Mouse (Mus musculus): ENCODE data around the gene Eif4g3.

Gene Eif4g3

DNA sequence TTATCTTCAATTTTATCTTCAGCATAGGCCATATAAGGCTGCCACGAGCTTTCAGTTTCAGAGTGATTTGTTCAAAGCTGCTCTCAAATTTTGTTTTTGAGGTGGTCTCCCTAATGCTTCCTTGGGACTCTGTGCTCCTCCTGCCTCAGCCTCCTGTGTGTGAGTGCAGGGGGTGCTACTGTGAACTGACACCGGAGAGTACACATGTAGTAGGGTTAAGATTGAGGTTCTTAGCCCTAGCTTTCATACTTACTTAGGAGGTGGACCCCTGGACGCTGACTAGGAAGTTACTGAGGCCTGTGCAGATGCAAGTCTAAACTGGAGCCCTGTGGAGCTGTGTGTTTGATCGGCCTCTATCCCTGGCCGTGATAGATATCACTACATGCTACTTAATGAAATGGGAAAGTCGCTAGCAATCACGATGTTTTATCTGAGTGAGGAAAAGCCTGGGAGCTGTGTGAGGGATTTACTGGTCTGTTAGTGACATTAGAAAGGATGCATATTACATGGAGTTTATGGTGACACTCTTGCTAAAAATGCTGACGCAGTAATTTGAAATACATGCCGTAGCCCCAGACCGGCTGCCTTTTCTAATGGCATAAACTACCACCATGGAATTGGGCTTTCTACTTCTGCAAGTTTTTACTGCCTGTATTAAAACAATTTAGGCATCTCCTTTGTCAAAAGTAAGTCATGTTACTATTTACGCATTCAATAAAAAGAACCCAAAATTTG, 225.3 kb downstream of the Eif4g3 start:
- no peak for DNase-seq (ENCODE audit: low spot score in 2 of 2)

DNA sequence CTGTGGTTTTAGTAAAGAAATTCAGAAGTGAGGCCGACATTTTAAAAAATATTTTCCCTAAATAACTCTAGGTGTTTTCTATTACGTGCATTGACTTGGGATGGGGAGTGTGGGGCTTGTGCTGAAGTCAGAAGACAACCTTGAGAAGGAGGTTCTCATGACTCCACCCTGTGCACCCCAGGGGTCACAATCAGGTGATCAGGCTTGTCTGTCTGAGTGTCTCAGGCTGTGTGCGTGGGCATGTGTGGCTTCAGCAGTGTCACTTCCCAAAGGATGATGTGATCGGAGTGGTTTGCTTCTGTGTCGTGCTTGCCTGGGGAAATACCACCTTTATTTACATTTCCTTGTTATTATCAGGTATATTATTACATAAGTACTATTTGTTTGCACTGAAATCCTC, 226.5 kb downstream of the Eif4g3 start:
- DNase-seq (ENCODE audit: low spot score in 2 of 2): no peak

DNA sequence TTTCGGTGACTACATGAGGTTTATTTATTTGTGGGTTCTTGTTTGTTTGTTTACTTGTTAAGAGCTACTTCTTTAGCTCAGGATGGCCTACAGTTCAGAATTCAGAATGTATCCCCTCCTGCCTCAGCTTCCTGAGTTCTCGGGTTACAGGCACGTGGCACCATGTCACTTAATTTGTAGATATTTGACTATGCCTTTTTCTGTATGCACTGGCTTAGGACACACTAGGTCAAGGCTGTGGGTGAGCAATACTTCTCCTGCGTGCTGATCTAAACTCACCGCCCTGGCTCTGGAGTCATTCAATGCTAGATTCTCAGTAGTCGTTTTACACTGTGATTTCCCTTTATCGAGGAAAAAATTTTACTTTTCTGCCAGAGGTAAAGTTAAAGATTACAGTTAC, 227.9 kb downstream of the Eif4g3 start:
- DNase-seq (ENCODE audit: low spot score in 2 of 2): no peak

DNA sequence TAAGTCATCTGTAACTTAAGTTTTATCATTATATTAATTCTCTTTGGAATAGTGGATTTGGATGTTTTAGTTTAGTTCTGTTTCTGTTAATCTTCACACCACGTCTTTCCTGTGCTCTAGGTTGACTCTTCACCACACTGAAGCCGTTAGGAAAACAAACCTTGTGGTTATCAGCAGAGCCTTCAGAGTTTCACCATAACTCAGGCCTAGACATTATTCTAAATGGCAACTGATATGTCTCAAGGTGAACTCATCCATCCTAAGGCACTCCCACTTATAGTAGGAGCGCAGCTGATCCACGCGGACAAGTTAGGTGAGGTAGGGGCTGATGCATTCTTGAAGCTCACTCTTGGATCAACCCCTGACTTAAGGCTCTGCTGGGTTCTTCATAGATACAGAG, 228.6 kb downstream of the Eif4g3 start:
- no peak for DNase-seq (ENCODE audit: low spot score in 2 of 2)

DNA sequence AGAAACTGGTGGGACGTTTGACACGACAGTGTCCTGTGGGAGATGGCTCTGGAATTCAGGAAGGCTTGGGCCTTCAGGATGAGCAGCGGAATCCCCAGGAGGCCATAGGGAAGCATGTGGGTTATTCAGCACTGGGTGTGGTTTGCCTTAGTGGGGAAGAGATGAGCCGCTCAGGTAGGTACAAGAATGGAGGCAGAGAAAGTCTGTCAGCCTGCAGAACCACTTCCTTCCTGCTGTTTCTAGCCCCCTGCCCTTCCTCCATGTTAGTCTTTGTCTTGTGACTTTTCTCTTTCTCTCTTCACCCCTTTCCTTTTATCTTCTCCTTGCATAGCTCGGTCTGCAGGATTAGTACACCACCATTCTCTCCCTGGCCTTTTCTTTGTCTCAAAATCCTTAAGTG, 229.6 kb downstream of the Eif4g3 start:
- no peak for DNase-seq (ENCODE audit: low spot score in 2 of 2)

DNA sequence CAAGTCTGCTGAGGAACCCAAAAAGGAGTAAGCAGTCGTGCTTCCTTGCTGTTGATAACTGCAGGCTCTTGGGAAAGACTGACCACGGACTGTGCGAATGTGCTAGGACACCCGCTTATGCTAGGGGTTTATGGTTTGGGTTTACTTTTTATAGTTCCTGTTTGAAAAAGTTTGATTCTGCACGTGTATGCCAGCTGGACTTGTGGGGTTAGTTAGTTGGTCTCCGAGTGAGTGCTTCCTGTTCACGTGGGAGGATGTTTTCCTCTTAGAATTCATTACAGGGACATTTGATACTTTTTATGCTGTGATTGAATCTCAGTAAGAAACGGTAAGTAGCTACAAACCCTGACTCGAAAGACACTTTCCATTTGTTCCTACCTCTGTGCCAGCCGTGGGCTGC, 230.8 kb downstream of the Eif4g3 start:
- no peak for DNase-seq (ENCODE audit: low spot score in 2 of 2)

DNA sequence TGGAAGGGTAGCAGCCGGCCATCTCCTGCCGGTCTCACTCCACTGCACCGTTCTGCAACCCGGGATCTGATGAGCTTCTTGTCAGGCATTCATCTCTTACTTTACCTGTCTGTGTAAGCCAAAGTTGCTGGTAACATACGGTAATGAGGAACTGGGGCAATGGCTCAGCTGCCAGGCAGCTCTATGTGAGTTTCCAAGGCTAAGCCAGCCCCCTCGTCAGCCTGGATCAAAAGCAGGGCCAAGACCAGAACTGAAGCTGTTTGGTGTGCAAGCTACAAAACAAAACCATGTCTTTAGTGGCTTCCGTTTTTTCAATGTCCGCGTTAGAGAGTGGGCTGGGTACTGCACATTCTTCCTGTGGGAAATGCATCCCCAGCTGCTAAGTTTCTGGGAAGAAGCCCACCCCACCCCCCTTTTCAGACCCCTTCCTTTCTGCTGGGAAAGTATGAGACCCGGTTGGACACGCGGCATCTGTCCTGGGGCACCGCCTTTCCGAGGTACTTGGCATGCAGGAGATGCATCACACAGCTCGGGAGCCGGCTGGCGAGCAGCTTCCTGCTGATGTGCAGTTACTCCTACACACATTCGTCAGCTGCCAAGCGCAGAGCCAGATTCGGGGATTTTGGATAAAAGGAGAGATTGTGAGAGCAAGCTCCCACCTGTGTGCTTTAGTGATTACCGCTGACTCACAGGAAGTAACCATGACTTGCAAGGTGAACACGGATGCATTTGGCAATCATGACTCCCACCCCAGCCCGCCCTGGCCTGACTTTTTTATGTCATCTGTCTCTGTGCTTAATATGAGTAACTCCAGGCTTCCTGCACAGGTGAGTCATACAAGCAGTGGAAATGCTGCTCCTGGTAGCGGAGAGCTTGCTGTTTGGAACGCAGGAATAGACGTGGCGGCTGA, 254.2 kb downstream of the Eif4g3 start:
- peak; percentile 83 to 91 for DNase-seq (ENCODE audit: low spot score in 2 of 2)

DNA sequence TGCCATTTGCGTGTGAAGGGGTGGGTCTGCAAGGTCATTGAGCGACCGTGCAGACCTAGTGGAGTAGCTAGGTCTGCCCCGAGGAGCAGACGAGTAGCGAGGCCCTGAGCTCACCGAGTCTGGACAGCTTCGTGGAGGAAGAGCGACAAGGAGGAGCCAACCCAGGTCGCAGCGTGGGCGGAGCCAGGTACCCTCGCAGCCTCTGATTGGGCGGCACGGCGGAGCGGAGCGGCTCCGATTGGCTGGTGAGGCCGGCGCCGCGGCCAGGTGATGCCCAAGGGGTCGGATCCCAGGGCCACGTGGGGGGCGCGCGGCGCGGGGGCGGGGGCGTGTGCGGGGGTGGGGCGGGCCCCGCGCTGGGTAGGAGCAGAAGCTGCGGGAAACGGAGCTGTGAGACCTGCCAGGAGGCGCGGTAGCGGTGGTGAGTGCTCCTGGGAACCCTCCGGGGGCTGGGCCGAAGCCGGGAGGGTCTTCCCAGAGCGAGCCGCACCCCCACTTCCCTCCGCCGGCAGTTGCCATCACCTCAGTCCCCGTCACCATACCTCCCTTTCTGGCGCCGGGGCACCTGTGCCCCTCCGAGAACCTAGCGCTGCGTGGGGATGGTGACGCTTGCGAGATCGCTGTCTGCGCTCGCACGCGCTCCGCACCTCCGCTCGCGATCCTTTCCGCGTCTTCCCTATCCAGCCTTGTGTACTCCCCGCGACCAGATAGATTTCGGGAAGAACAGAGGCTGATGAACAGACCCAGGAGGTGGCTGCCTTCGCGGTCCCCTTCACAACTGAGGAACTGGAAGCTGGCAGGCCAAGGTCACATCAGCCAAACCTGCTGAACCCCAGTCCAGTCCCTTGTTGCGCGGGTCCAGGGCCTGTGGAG, 257.5 kb downstream of the Eif4g3 start, which contains the start of the genes Sh2d5 and Kif17:
TSS of gene Sh2d5 (plus strand) at position 316 of the 873 bp plus-strand sequence.
TSS of gene Kif17 (plus strand) at position 348 of the 873 bp plus-strand sequence.
- DNase-seq (ENCODE audit: low spot score in 2 of 2): peak; percentile 94 to 95

DNA sequence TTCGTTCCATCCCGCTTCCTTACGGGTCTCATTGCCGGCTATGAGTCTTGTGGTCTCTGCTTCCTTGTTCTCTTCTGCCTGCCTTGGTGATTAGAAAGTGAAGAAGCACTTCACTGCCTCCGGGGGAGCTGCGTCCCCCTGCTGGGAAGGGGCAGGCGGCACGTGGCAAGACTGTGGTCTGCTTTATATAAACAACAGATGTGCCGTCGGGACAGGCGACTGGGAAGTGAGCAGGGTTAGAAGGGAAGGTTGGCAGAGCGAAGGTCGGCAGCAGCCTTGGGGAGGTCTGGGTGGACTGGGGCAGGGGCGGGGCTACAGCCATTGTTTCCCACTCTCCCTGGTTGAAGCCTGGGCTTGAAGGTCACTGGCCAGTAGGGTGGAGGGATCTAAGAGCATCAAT, 259.0 kb downstream of the Eif4g3 start:
- peak in 1 of 2 experiments; percentile 50 for DNase-seq (ENCODE audit: low spot score in 2 of 2)

DNA sequence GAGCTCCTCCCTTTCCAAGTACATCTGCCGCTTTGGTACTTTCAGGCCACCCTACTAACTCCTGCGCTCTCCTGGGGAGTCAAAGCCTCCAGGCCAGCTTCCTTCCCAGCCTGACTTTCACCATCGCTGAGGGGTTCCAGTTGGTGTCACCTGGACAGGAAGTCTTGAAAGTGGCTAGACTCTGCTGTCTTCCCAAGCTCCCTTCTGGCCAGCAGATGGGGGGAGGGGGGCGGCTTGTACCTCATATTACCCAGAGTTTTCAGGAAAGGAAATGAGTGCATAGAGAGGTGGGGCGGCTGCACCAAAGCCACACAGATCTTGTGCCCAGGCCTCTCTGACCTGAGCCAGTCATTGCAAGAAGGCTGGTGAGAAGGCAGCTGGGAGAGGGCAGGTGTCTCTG, 259.4 kb downstream of the Eif4g3 start:
- no peak for DNase-seq (ENCODE audit: low spot score in 2 of 2)

DNA sequence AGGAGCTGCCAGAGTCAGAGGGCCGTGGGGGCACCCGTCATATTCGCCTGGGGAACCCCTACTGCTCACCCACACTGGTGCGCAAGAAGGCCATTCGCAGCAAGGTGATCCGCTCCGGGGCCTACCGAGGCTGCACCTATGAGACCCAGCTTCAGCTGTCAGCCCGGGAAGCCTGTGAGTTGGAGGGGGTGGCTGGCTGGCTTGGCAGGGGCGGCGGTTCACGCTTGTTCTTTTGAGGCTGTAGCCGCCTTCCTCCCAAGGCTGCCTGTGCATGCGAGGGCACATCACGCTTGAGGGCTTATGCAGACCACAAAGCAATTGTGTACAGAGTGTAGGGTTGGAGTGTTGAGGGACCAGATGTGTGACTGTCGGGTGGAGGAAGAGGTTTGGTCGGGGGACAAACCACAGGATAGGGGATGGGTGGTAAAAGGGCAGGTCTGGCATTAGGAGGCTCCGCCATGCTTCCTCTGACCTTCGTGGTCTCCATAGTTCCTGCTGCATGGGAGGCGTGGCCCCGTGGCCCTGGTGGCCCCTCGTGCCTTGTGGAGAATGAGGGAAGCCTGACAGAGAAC, 264.4 kb downstream of the Eif4g3 start:
- no peak for DNase-seq (ENCODE audit: low spot score in 2 of 2)
